Mouse (Mus musculus) heart, adult 2 months (tissue): ENCODE measurements around the gene Harbi1.

Experiments used
- CTCF ChIP-seq: fragments of 200-600 bp; IDR thresholded peaks from 2 replicates; pipeline ENCODE4 v1.8.1; 2022; ENCODE audit warnings: antibody characterized with exemption, mild to moderate bottlenecking, moderate library complexity
- EP300 ChIP-seq: fragments of 200-500 bp; IDR thresholded peaks from 2 replicates; pipeline ENCODE4 v1.6.1; 2011; ENCODE audit warnings: low read depth, low read length, control low read depth; ENCODE audit not compliant: insufficient read depth
- POLR2A ChIP-seq: fragments of 200-500 bp; IDR thresholded peaks from 2 replicates; pipeline ENCODE4 v1.6.1; 2011; ENCODE audit warnings: mild to moderate bottlenecking, low read depth, low read length, control low read depth; ENCODE audit not compliant: insufficient read depth

GRCm38 (mm10) chr2:91735221-91735620, 24.6 kb downstream of the Harbi1 start:
- TF ChIP-seq EP300 (no peak), CTCF (no peak), POLR2A (no peak)
